Mouse (Mus musculus): ENCODE measurements around the gene Rbm42. TPM values are rescaled to one million over a fixed set of nuclear protein-coding genes. Genes with fewer than 3 reads are reported as not detected.

The Rbm42 gene
- polyA plus RNA-seq, 1 experiment from 2014 or later: 130 TPM

DNA sequence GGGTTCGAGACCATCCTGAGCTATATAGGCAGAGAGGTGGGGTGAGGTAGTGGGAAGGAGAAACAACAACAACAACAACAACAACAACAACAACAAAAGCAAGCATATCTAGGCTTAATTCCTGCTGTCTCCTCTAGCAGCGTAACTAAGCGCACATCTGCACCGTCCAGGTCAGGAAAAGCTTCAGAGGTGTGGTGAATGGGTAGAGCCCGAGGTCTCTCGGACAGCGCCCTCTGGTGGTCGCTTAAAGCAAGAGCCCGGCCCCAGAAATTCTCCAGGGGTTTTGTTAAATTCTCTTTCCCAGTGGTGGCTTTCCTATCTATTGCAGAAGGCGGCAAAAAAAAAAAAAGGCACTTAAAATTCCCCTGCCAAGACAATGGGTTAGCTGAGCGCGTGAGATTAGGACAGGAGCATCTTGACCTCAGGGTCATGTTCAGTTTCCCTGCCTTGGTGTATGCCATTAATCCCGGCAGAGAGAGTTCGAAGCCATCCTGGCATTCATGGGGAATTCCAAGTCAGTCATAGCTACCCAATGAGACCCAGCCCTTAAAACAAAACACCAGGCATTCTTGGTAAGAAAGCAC, 36.5 kb downstream of the Rbm42 start:
- WGBS: 23% methylated on average over 14 of the region's 14 CpGs
- Histone ChIP-seq H3K9ac (no peak overlapping the region), H3K4me2 (replicated peaks) (no peak overlapping the region), H3K27ac (no peak overlapping the region), H3K27me3 (no peaks in the 10 kb centered on the region), H3K4me1 (no peaks in the 10 kb centered on the region), H3K36me3 (peaks cover 37% of the 10 kb centered on the region), H3K4me3 (no peak overlapping the region), H3K9me3 (no peaks in the 10 kb centered on the region; the same call in 1 of the 2 replicates)
- no peak for ATAC-seq (ENCODE audit: low FRiP score, low read depth)

DNA sequence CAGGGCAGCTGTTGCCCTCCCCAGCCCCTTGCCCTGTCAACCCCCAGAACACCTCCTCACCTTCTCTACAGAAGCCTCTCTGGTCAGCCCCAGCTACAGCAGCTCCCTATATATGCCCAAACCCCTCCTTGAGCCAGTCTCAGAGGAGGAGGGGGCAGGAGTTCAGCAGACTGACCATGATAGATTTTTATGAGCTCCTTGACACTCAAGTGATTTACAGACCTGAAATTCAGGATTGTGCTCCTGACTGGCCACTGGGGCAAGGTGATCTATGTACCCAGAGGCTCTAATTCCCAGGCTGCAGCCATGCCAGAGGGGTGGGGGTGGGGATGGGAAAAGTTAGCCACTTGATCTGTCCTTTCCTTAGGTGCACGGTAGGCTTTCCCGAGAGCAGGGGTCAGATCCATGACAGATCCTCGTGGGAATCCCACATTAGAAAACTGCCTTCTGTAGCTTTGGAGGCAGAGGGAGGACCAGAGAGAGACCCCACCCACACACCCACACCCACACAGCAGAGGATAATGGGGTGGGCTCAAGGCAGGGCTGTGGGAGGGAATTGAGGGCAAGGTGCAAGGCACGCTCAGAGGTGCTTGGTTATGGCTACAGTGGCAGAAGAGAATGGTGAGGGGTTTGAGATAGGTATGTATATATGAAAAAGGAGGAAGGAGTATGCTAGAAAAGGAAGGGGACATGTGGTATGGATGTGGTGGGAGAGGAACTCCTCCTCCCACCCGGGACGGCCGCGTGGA, 37.3 kb downstream of the Rbm42 start, which contains the start of gene Upk1a:
Gene Upk1a (minus strand): TSS at position 194 of the 749 bp plus-strand sequence.
- no peak within 1 kb of the TSS for H3K27ac ChIP-seq
- no peak within 1 kb of the TSS for H3K9ac ChIP-seq
- no peaks in the 10 kb centered on the region; the same call in 1 of the 2 replicates for H3K9me3 ChIP-seq
- no peak within 1 kb of the TSS for H3K4me3 ChIP-seq
- peaks cover 29% of the 10 kb centered on the region for H3K36me3 ChIP-seq
- H3K4me1 ChIP-seq: no peaks in the 10 kb centered on the region
- H3K27me3 ChIP-seq: no peaks in the 10 kb centered on the region
- H3K4me2 ChIP-seq (replicated peaks): no peak within 1 kb of the TSS
- 51% methylated on average over 8 of the region's 8 CpGs for WGBS
- ATAC-seq (ENCODE audit: low FRiP score, low read depth): no peak

DNA sequence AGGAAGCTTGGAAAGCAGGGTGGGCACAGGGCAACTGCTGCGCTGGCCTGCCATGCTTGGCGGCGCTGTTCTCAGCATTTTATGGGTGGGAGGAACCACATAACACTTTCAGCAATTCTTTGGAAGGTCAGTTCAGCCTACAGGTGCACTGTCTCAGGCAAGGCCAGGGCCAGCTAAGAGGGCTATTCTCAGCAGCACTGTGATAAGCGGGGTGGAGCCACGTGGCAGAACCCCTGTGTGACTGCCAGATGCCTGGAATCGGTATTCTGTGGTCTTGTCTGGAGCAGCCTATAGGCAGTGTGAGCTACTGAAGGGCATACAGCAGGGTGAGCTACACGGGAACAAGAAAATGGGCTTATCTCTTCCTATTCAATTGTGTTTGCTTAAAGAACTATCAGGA, 40.1 kb downstream of the Rbm42 start:
- ATAC-seq (ENCODE audit: low FRiP score, low read depth): no peak
- no peak overlapping the region for H3K27ac ChIP-seq
- no peaks in the 10 kb centered on the region for H3K27me3 ChIP-seq
- H3K4me1 ChIP-seq: no peaks in the 10 kb centered on the region
- H3K9ac ChIP-seq: no peak overlapping the region
- no peak overlapping the region for H3K4me2 ChIP-seq (replicated peaks)
- no peaks in the 10 kb centered on the region; the same call in 1 of the 2 replicates for H3K9me3 ChIP-seq
- H3K4me3 ChIP-seq: no peak overlapping the region
- 0 out of 2 replicates have a peak, but pooled peaks cover 1% of the 10 kb centered on the region for H3K36me3 ChIP-seq
- WGBS: 63% methylated on average over 7 of the region's 7 CpGs

DNA sequence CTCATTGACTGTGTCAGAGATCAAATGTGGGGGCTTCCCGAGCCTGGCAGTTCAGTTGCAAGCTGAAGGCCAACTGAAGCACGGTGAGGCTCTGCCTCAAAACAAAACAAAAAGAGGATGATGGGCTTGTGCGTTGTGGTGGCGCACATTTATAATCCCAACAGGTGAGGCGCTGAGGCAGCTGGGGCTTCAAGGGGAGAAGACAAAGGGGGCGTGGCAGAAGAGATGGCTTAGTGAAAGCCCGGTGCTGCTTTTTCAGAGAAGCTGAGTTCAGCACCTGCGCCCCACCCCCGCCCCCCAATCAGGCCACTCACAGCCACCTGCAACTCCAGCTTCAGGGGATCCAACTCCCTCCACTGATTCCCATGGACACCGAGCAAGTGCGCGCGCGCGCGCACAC, 41.6 kb downstream of the Rbm42 start:
- no peak overlapping the region for H3K27ac ChIP-seq
- no peaks in the 10 kb centered on the region for H3K27me3 ChIP-seq
- H3K9ac ChIP-seq: no peak overlapping the region
- no peaks in the 10 kb centered on the region for H3K36me3 ChIP-seq
- ATAC-seq (ENCODE audit: low FRiP score, low read depth): no peak
- no peaks in the 10 kb centered on the region for H3K4me1 ChIP-seq
- no peaks in the 10 kb centered on the region for H3K9me3 ChIP-seq
- H3K4me3 ChIP-seq: no peak overlapping the region
- 47% methylated on average over 16 of the region's 16 CpGs for WGBS
- H3K4me2 ChIP-seq (replicated peaks): no peak overlapping the region

DNA sequence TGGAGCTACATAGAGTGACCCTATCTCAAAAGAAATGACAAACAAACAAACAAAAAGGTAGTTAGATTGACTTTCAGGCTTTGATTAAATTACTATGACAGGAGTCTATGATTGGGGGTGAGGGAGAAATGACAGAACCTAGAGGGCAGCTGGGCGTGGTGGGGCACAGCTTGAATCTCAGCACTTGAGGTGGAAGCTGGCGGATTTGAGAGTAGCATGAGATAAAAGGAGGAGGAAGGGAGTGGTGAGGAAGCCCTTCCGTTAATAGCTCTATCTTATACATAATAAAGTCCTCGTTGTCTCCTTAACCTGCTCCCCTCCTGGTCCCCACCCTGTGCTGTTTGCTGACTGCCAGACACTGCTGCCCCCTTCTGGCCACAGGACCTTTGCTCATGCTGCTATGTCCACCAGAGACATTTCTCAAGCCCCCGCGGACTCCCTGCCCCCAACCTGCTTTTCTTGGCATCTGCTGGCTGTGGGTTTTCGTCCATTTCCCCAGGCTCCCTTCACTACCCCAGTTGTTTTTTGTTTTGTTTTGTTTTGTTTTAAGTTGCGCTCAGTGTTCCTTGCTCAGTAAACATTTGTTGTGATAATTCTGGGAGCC, 42.3 kb downstream of the Rbm42 start:
- ATAC-seq (ENCODE audit: low FRiP score, low read depth): no peak

DNA sequence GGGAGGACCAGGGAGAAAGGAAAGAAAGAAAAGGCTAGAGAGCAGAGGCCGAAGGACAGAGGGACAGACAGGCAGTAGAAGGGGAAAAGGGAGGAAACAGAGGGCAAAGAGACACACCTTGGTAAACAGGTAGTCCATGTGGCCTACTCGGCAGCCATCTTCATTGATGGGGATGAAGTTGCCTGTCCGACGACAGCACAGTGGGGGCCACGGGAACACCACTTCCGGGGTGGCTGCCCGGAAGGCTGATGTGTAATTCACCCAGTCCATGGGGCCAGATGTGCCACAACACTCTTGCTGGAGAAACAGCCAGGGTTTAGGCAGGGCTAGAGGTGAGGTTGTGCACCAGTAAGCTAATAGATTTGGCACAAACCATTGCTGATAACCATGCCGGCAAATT, 45.2 kb downstream of the Rbm42 start:
- H3K9ac ChIP-seq: 0 out of 2 replicates have a peak overlapping the region, but pooled peaks have one; percentile 19
- no peak overlapping the region for H3K4me3 ChIP-seq
- no peaks in the 10 kb centered on the region for H3K36me3 ChIP-seq
- H3K9me3 ChIP-seq: no peaks in the 10 kb centered on the region
- no peak overlapping the region for H3K27ac ChIP-seq
- no peak overlapping the region for H3K4me2 ChIP-seq (replicated peaks)
- ATAC-seq (ENCODE audit: low FRiP score, low read depth): no peak
- 85% methylated on average over 8 of the region's 8 CpGs for WGBS
- H3K27me3 ChIP-seq: no peaks in the 10 kb centered on the region
- H3K4me1 ChIP-seq: no peaks in the 10 kb centered on the region

More for the DNA sequence above, 42.3 kb downstream of the Rbm42 start:
- H3K4me2 ChIP-seq (replicated peaks): no peak overlapping the region
- no peak overlapping the region for H3K27ac ChIP-seq
- no peak overlapping the region for H3K9ac ChIP-seq
- H3K4me3 ChIP-seq: no peak overlapping the region
- no peaks in the 10 kb centered on the region for H3K9me3 ChIP-seq
- H3K27me3 ChIP-seq: no peaks in the 10 kb centered on the region
- WGBS: 23% methylated on average over 8 of the region's 8 CpGs
- no peaks in the 10 kb centered on the region for H3K4me1 ChIP-seq
- no peaks in the 10 kb centered on the region for H3K36me3 ChIP-seq

DNA sequence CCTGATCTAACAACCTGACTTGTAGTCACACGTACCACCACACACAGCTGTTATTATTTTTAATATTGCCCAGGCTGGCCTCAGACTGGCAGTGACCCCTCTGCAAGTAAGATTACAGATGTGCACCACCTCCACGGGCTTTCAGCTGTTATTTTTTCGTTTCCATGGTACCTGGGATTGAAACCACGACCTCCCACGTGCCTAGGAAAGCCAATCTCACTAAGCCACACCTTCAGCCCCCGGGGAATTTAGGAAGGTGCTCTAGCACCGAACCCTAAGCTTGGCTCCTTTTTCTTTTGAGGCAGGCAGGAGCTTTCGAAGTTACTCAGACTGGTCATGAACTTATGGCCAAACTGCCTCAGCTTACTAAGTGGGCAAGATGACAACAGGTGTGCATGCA, 45.7 kb downstream of the Rbm42 start:
- no peak for ATAC-seq (ENCODE audit: low FRiP score, low read depth)
- Histone ChIP-seq H3K4me2 (replicated peaks) (no peak overlapping the region), H3K9me3 (no peaks in the 10 kb centered on the region), H3K36me3 (no peaks in the 10 kb centered on the region), H3K4me3 (no peak overlapping the region), H3K9ac (0 out of 2 replicates have a peak overlapping the region, but pooled peaks have one; percentile 19), H3K27ac (no peak overlapping the region), H3K27me3 (no peaks in the 10 kb centered on the region), H3K4me1 (no peaks in the 10 kb centered on the region)
- WGBS: 51% methylated on average over 8 of the region's 8 CpGs

DNA sequence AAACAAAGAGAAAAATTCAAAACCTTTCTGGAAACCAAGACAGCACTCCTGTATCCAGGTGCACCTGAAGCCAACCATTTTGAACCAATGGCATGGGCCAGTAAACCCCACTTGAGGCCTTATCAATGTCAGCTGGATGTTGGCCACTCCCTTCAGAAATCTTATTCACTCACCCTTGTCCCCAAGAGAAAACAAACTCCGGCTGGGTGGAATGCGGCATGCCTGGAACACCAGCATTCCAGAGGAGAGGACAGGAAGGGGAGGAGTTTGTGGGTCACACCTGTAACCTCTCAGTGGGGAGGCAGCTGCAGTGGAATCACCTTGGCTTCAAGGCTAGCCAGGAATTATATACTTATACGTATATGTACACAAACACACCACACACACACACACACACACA, 47.5 kb downstream of the Rbm42 start:
- Histone ChIP-seq H3K4me2 (replicated peaks) (no peak overlapping the region), H3K9ac (no peak overlapping the region), H3K4me1 (no peaks in the 10 kb centered on the region), H3K4me3 (no peak overlapping the region), H3K36me3 (no peaks in the 10 kb centered on the region), H3K9me3 (no peaks in the 10 kb centered on the region), H3K27me3 (no peaks in the 10 kb centered on the region), H3K27ac (no peak overlapping the region)
- WGBS: 31% methylated on average over 3 of the region's 3 CpGs
- ATAC-seq (ENCODE audit: low FRiP score, low read depth): no peak

DNA sequence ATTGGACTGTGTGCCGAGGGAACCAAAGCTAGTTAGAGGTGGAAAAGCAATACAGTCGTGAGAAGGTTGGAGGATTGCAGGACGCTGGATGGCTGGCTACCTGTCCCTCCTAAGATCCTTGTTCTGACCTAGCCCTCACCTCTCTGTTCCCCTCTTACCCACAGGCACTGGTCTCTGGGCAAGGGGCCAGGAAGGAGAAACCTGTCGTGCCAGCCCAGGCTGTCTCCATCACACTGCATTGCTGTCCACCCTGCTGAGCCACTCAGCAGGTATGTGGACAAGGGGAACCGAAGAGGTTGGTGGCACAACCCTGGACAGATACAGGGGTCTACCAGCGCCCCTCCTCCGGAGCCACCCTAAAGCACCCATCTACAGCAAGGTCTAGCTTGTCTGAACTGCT, 49.5 kb downstream of the Rbm42 start:
- H3K4me2 ChIP-seq (replicated peaks): no peak overlapping the region
- H3K9ac ChIP-seq: no peak overlapping the region
- no peak overlapping the region for H3K27ac ChIP-seq
- no peak for ATAC-seq (ENCODE audit: low FRiP score, low read depth)
- no peak overlapping the region for H3K4me3 ChIP-seq
- H3K27me3 ChIP-seq: no peaks in the 10 kb centered on the region
- no peaks in the 10 kb centered on the region for H3K4me1 ChIP-seq
- no peaks in the 10 kb centered on the region for H3K9me3 ChIP-seq
- 70% methylated on average over 7 of the region's 7 CpGs for WGBS
- H3K36me3 ChIP-seq: no peaks in the 10 kb centered on the region

DNA sequence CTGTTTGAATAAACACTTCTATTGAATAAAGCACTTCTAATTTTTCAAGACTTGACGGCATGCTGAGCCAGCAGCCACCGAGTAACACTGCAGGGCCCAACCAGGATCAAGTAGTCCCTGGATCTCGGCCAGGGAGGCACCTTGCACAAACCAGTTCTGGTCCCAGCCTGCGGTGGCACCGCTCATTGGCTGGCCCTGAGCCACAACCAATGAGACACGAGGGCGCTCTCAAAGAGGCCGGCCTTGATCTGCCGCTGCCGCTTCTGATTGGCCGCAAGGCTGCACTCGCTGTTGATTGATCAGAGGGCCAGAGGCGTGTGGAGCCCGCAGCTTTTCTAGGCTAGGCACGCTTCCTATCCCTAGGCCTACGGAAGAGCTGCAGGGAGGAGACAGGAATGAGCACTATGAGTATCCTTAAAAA, 50.2 kb downstream of the Rbm42 start:
- no peak overlapping the region for H3K4me2 ChIP-seq (replicated peaks)
- WGBS: 2% methylated on average over 16 of the region's 16 CpGs
- H3K36me3 ChIP-seq: no peaks in the 10 kb centered on the region
- 0 out of 2 replicates have a peak, but pooled peaks cover under 1% of the 10 kb centered on the region for H3K27me3 ChIP-seq
- H3K27ac ChIP-seq: no peak overlapping the region
- H3K9ac ChIP-seq: no peak overlapping the region
- ATAC-seq (ENCODE audit: low FRiP score, low read depth): peak; percentile 91
- no peak overlapping the region for H3K4me3 ChIP-seq
- no peaks in the 10 kb centered on the region for H3K9me3 ChIP-seq
- no peaks in the 10 kb centered on the region for H3K4me1 ChIP-seq

DNA sequence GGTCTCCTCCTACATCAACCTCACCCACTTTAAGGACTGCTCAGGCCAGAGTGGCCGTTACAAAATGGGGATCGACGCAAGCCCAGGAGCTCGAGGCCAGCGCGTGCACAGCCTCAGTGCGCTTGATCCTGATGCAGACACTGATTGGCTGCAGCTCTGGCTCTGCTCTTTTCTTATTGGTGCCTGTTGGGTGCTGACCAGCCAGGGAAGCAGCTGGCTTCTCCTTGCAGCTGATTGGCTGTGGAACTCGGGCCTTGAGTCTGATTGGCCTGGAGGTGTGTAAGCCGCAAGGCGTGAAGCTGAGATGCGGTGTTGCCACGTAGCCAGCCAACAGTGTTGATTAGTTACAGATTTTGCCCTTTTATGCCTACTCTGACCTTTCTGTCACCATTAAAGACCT, 51.3 kb downstream of the Rbm42 start, which contains the start of gene Zbtb32:
Gene Zbtb32 (minus strand): TSS at position 124 of the 400 bp plus-strand sequence.
- Histone ChIP-seq H3K4me2 (replicated peaks) (no peak within 1 kb of the TSS), H3K36me3 (no peaks in the 10 kb centered on the region), H3K27ac (no peak within 1 kb of the TSS), H3K9ac (no peak within 1 kb of the TSS), H3K4me1 (no peaks in the 10 kb centered on the region), H3K9me3 (no peaks in the 10 kb centered on the region), H3K27me3 (0 out of 2 replicates have a peak, but pooled peaks cover 6% of the 10 kb centered on the region), H3K4me3 (no peak within 1 kb of the TSS)
- WGBS: 87% methylated on average over 12 of the region's 12 CpGs
- no peak for ATAC-seq (ENCODE audit: low FRiP score, low read depth)

DNA sequence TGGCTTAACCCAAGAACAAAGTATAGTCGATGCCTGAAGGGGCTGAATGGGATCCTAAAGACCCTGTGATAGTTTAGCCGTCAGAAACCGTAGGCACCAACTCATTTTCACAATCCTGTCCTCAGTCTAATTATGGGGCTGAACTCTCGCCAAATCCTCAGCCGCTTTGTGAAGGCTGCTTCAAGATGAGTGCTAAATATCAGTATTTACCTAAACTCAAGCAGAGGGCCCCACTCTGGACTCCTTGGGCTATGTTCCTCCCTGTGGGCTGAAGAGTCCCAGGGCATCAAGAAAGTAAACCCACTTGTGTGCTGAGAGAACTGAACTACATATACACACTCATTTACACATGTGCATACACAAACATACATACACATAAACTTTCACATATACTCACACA, 53.3 kb downstream of the Rbm42 start:
- 71% methylated on average over 5 of the region's 5 CpGs for WGBS
- H3K27ac ChIP-seq: no peak overlapping the region
- 0 out of 2 replicates have a peak, but pooled peaks cover 8% of the 10 kb centered on the region for H3K27me3 ChIP-seq
- H3K36me3 ChIP-seq: no peaks in the 10 kb centered on the region
- no peak overlapping the region for H3K9ac ChIP-seq
- ATAC-seq (ENCODE audit: low FRiP score, low read depth): no peak
- no peak overlapping the region for H3K4me2 ChIP-seq (replicated peaks)
- H3K4me3 ChIP-seq: no peak overlapping the region
- no peaks in the 10 kb centered on the region for H3K4me1 ChIP-seq
- H3K9me3 ChIP-seq: no peaks in the 10 kb centered on the region
